Mouse (Mus musculus) E14TG2a.4 (cell line): ENCODE measurements around the gene Pabpc4.
"Not testable (repeated sequence)": the region's sequence is repeated elsewhere in the genome, so short reads cannot be mapped to it uniquely, and the experiment has no call there.

Experiments used
- H3K27me3 ChIP-seq: 2 replicates; pipeline ENCODE4 v1.6.1; 2014; ENCODE audit warnings: low read length, control low read depth; ENCODE audit not compliant: insufficient read depth
- H3K36me3 ChIP-seq: 2 replicates; pipeline ENCODE4 v1.6.1; 2014; ENCODE audit warnings: low read length, control low read depth; ENCODE audit not compliant: insufficient read depth
- H3K4me1 ChIP-seq: replicated peaks from 2 replicates; pipeline ENCODE4 v1.6.1; 2014; ENCODE audit warnings: low read depth, low read length, control low read depth
- H3K4me3 ChIP-seq: replicated peaks from 2 replicates; pipeline ENCODE4 v1.5.1; 2014; ENCODE audit warnings: mild to moderate bottlenecking, low read length
- H3K9me3 ChIP-seq: 2 replicates; pipeline ENCODE4 v1.6.1; 2014; ENCODE audit warnings: low read length, control low read depth
- CTCF ChIP-seq: conservative IDR thresholded peaks from 2 replicates; pipeline ENCODE4 v1.5.1; 2014; ENCODE audit warnings: low read length
- NANOG ChIP-seq: IDR thresholded peaks from 2 replicates; pipeline ENCODE4 v1.6.1; 2014; ENCODE audit warnings: borderline replicate concordance, low read length, mixed read lengths
- POU5F1 ChIP-seq: IDR thresholded peaks from 2 replicates; pipeline ENCODE4 v1.6.1; 2014; ENCODE audit warnings: low read length, borderline replicate concordance

The Pabpc4 gene

GRCm38 (mm10) chr4:123260071-123260746 is 1.9 kb upstream of the Pabpc4 start:
- no peaks in the 10 kb centered on the region for H3K9me3 ChIP-seq
- no peak for TF ChIP-seq CTCF
- TF ChIP-seq NANOG, result no peak
- TF ChIP-seq POU5F1, result no peak

GRCm38 (mm10) chr4:123271063-123271462 is 8.9 kb downstream of the Pabpc4 start:
- H3K9me3 ChIP-seq, result no peaks in the 10 kb centered on the region
- TF ChIP-seq CTCF, result peak; percentile 22; the same call in 1 of the 2 replicates
- TF ChIP-seq NANOG, result no peak
- 0 out of 2 replicates have a peak, but pooled peaks cover 6% of the 10 kb centered on the region for H3K27me3 ChIP-seq
- no peak overlapping the region for H3K4me3 ChIP-seq
- H3K4me1 ChIP-seq, result no peaks in the 10 kb centered on the region
- no peaks in the 10 kb centered on the region for H3K36me3 ChIP-seq

More at GRCm38 (mm10) chr4:123260071-123260746, 1.9 kb upstream of the Pabpc4 start:
- H3K36me3 ChIP-seq, result no peaks in the 10 kb centered on the region
- peaks cover 19% of the 10 kb centered on the region for H3K4me1 ChIP-seq
- no peak overlapping the region for H3K4me3 ChIP-seq
- H3K27me3 ChIP-seq, result peaks cover 12% of the 10 kb centered on the region

GRCm38 (mm10) chr4:123280117-123280516 is 18.0 kb downstream of the Pabpc4 start:
- TF ChIP-seq NANOG (no peak), POU5F1 (no peak), CTCF (no peak)
- no peak overlapping the region for H3K4me3 ChIP-seq

GRCm38 (mm10) chr4:123282500-123282899 is 20.3 kb downstream of the Pabpc4 start:
- no peaks in the 10 kb centered on the region for H3K9me3 ChIP-seq
- peaks cover 39% of the 10 kb centered on the region for H3K36me3 ChIP-seq
- TF ChIP-seq CTCF (peak; percentile 66), NANOG (no peak), POU5F1 (no peak)
- H3K27me3 ChIP-seq, result no peaks in the 10 kb centered on the region
- peaks cover 61% of the 10 kb centered on the region for H3K4me1 ChIP-seq
- peak overlapping the region; percentile 85 for H3K4me3 ChIP-seq

More at GRCm38 (mm10) chr4:123280117-123280516, 18.0 kb downstream of the Pabpc4 start:
- no peaks in the 10 kb centered on the region for H3K9me3 ChIP-seq
- peaks cover 43% of the 10 kb centered on the region for H3K4me1 ChIP-seq
- H3K36me3 ChIP-seq, result peaks cover 15% of the 10 kb centered on the region
- H3K27me3 ChIP-seq, result no peaks in the 10 kb centered on the region

GRCm38 (mm10) chr4:123282915-123283674 is 20.9 kb downstream of the Pabpc4 start:
- not testable (repeated sequence) for H3K9me3 ChIP-seq, H3K27me3 ChIP-seq
- Histone ChIP-seq H3K36me3 (peaks cover 45% of the 10 kb centered on the region), H3K4me3 (peak overlapping the region; percentile 85), H3K4me1 (peaks cover 61% of the 10 kb centered on the region)

- Histone ChIP-seq H3K4me3 (peak overlapping the region; percentile 85), H3K4me1 (peaks cover 64% of the 10 kb centered on the region), H3K36me3 (peaks cover 50% of the 10 kb centered on the region)
- not testable (repeated sequence) for H3K27me3 ChIP-seq, H3K9me3 ChIP-seq
Observed at GRCm38 (mm10) chr4:123283675-123284064, 21.5 kb downstream of the Pabpc4 start.

GRCm38 (mm10) chr4:123284731-123285624 is 22.8 kb downstream of the Pabpc4 start:
- no peak for TF ChIP-seq NANOG
- TF ChIP-seq CTCF, result no peak
- TF ChIP-seq POU5F1, result no peak
- peaks cover 63% of the 10 kb centered on the region for H3K36me3 ChIP-seq

GRCm38 (mm10) chr4:123286790-123287189 is 24.6 kb downstream of the Pabpc4 start:
- Histone ChIP-seq H3K4me3 (no peak overlapping the region), H3K9me3 (no peaks in the 10 kb centered on the region), H3K27me3 (no peaks in the 10 kb centered on the region), H3K36me3 (peaks cover 82% of the 10 kb centered on the region), H3K4me1 (peaks cover 74% of the 10 kb centered on the region)
- TF ChIP-seq CTCF, result no peak

More at GRCm38 (mm10) chr4:123284731-123285624, 22.8 kb downstream of the Pabpc4 start:
- Histone ChIP-seq H3K27me3 (no peaks in the 10 kb centered on the region), H3K9me3 (no peaks in the 10 kb centered on the region), H3K4me3 (peak overlapping the region; percentile 85), H3K4me1 (peaks cover 66% of the 10 kb centered on the region)
